Mouse (Mus musculus) lung, postnatal 0 days (tissue): ENCODE data around the gene Ube3b. TPM values are rescaled to one million over a fixed set of nuclear protein-coding genes. Genes with fewer than 3 reads are reported as not detected.

Experiments
- ATAC-seq: fragments of 200-750 bp; cut with Nextera tagmentation; 2 replicates; pipeline ENCODE4 v1.8.0; 2017; ENCODE audit warnings: moderate library complexity
- DNase-seq: peaks from one replicate; pipeline ENCODE4 v3.0.0-alpha.2; 2016; ENCODE audit warnings: low spot score
- H3K27ac ChIP-seq: fragments of 300-500 bp; sonication (generic); 2 replicates; pipeline ENCODE4 v1.5.1; 2014; ENCODE audit warnings: antibody characterized with exemption, mild to moderate bottlenecking, low read length, mixed read lengths
- H3K27me3 ChIP-seq: fragments of 300-500 bp; sonication (generic); replicated peaks from 2 replicates; pipeline ENCODE4 v1.6.1; 2014; ENCODE audit warnings: low read length, mixed read lengths; ENCODE audit not compliant: insufficient read depth
- H3K36me3 ChIP-seq: fragments of 300-500 bp; sonication (generic); 2 replicates; pipeline ENCODE4 v1.6.1; 2014; ENCODE audit warnings: low read length, mixed read lengths; ENCODE audit not compliant: insufficient read depth
- H3K4me1 ChIP-seq: fragments of 300-500 bp; sonication (generic); 2 replicates; pipeline ENCODE4 v1.6.1; 2014; ENCODE audit warnings: antibody characterized with exemption, low read depth, low read length, mixed read lengths; ENCODE audit not compliant: insufficient read depth
- H3K4me2 ChIP-seq: fragments of 300-500 bp; sonication (generic); replicated peaks from 2 replicates; pipeline ENCODE4 v1.6.1; 2014; ENCODE audit warnings: low read depth, mild to moderate bottlenecking, low read length, moderate library complexity, mixed read lengths
- H3K4me3 ChIP-seq: fragments of 300-500 bp; sonication (generic); 2 replicates; pipeline ENCODE4 v1.5.1; 2014; ENCODE audit warnings: low read depth, low read length
- H3K9ac ChIP-seq: fragments of 300-500 bp; sonication (generic); replicated peaks from 2 replicates; pipeline ENCODE4 v1.6.1; 2014; ENCODE audit warnings: low read depth, mild to moderate bottlenecking
- H3K9me3 ChIP-seq: fragments of 300-500 bp; sonication (generic); 2 replicates; pipeline ENCODE4 v1.6.1; 2016; ENCODE audit warnings: low read length, mixed read lengths
- CTCF ChIP-seq: IDR thresholded peaks from 2 replicates; pipeline ENCODE4 v1.5.1; 2016; ENCODE audit warnings: antibody characterized with exemption, mild to moderate bottlenecking
- EP300 ChIP-seq: IDR thresholded peaks from 2 replicates; pipeline ENCODE4 v1.6.1; 2016; ENCODE audit warnings: antibody characterized with exemption, mild to moderate bottlenecking, control low read depth
- WGBS: fragments of 180-500 bp; shearing (Covaris S2); extraction: QIAGEN DNeasy Blood & Tissue Kit; methylation state at CpG from one replicate; pipeline ENCODE4 v1.1.7; 2014; 5-methylcytosine and 5-hydroxymethylcytosine counted together
- polyA plus RNA-seq: library from polyadenylated mRNA; unstranded; fragments of >200 nt; fragmentation: Nextera tagmentation; extraction: Ambion mirVana; gene quantifications from 2 replicates; pipeline ENCODE4 v1.2.1, GENCODE M21; 2015

Ube3b gene
- polyA plus RNA-seq, 1 experiment from 2014 or later: 28.9 TPM

DNA sequence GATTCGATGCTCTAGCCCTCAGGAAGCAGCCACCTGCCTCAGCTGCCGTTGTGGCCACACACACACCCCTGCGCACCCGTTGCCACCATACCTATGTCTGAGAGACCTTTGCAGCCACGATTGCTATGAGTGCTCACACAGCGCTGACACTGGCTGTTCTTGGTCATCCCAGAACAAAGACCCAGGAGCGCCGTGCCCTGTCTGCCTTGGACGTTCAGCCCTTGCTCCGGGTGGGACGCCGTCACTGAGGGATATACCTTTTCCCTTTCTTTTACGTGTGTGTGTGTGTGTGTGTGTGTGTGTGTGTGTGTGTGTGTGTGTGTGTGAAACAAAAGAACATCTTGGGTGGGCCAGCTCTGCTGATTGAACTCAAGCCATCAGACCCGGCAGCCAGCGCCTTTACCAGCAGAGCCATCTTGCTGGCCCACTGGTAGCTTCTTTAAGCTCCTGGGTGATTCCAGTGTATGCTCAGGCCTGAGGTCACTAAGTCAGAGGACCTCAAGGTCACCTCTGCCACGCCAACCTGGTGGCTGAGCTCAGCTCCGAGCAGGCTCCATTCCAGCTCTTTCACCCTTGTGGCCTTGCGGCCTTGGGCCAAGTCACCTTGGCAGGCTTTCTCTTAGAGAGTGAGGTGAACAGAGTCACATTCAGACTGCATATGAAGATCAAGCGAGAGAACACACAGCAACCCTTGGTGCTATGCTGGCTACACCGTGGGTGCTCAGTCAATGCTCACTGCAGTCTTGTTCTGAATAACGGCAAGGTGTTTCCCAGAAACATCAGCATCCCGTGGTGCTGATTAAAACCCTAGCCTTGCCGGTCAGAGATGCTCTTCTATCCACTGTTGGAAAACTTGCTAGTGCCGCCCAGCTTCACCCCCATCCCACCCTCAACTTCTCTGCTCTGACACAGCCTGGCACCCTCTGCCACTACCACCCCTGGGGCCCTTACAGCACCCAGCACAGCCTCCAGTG lies 81.9 kb downstream of the Ube3b start:
- H3K9ac ChIP-seq: no peak overlapping the region
- no peak for TF ChIP-seq EP300
- no peak for TF ChIP-seq CTCF
- 0 out of 2 replicates have a peak, but pooled peaks cover under 1% of the 10 kb centered on the region for H3K4me1 ChIP-seq
- no peaks in the 10 kb centered on the region for H3K9me3 ChIP-seq
- ATAC-seq (no peak), DNase-seq (no peak)
- H3K4me3 ChIP-seq: no peak overlapping the region
- no peaks in the 10 kb centered on the region for H3K27me3 ChIP-seq
- H3K4me2 ChIP-seq: no peak overlapping the region
- 75% methylated on average over 24 of the region's 24 CpGs for WGBS
- H3K27ac ChIP-seq: no peak overlapping the region
- no peaks in the 10 kb centered on the region for H3K36me3 ChIP-seq

DNA sequence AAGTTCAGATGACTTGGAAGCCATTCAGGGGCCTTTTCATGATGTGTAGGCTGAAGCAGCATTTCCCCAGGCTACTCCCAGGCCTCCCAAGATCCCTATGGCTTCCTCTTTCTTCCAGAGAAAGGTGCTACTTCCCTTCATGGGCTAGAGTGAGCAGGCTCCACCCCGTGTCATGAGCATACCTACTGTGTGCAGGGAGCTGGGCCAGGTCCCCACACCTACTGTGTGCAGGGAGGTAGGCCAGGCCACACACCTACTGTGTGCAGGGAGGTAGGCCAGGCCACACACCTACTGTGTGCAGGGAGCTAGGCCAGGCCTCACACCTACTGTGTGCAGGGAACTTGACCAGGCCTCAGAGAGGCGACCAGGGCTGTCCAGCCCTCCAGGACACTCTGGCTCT lies 84.2 kb downstream of the Ube3b start:
- Histone ChIP-seq H3K9me3 (no peaks in the 10 kb centered on the region), H3K9ac (no peak overlapping the region), H3K4me1 (0 out of 2 replicates have a peak, but pooled peaks cover 5% of the 10 kb centered on the region), H3K27me3 (no peaks in the 10 kb centered on the region), H3K4me2 (no peak overlapping the region), H3K27ac (no peak overlapping the region), H3K36me3 (no peaks in the 10 kb centered on the region), H3K4me3 (no peak overlapping the region)
- TF ChIP-seq CTCF (no peak), EP300 (no peak)
- DNase-seq (no peak), ATAC-seq (no peak)
- WGBS: 68% methylated on average over 2 of the region's 2 CpGs

DNA sequence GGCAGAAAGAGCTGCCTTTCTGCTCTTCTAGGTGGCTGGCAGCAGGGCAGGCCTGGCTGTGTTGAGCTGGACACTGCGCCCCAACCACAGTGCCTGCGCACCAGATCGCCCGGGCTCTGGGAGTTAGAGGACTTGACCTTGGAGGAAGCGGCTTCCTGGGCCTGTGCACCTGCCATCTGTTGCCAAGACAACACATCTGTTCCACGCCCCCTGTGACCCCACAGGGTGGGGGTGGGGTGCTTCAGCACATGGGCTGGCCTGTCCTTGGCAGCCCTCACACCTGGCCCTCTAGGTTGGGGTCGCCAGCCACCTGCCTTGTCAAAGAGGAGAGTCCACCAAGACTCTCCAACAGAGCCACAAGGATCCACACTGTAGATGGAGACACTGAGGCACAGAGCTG lies 85.2 kb downstream of the Ube3b start:
- Histone ChIP-seq H3K9me3 (no peaks in the 10 kb centered on the region), H3K4me1 (0 out of 2 replicates have a peak, but pooled peaks cover 5% of the 10 kb centered on the region), H3K4me2 (no peak overlapping the region), H3K27me3 (no peaks in the 10 kb centered on the region), H3K4me3 (no peak overlapping the region), H3K36me3 (no peaks in the 10 kb centered on the region), H3K9ac (no peak overlapping the region), H3K27ac (no peak overlapping the region)
- 72% methylated on average over 7 of the region's 7 CpGs for WGBS
- DNase-seq: no peak
- ATAC-seq: no peak
- no peak for TF ChIP-seq EP300
- no peak for TF ChIP-seq CTCF

DNA sequence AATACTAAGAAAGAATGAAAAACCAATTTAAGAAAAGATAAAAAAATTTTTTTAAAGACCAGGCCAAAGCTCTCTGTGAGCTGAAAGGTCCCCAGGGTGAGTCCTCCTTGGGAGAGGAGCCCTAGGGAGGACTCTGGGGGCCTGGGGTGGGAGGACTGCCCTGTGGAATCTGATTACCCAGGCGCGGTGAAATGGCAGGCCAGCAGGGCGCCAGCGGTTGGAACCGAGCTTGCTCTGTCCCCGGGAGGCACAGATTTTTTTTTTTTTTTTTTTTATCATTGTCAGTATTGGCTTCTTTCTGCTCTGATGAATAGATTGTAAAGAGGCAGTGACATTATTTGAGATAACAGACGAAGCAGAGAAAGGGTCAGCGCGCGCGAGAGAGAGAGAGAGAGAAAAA lies 86.6 kb downstream of the Ube3b start:
- no peak overlapping the region for H3K27ac ChIP-seq
- WGBS: 13% methylated on average over 11 of the region's 11 CpGs
- no peaks in the 10 kb centered on the region for H3K27me3 ChIP-seq
- ATAC-seq: 0 out of 2 replicates have a peak, but pooled peaks have one; percentile 36
- H3K4me3 ChIP-seq: no peak overlapping the region
- H3K4me2 ChIP-seq: peak overlapping the region; percentile 39
- H3K36me3 ChIP-seq: no peaks in the 10 kb centered on the region
- TF ChIP-seq CTCF (no peak), EP300 (no peak)
- DNase-seq: no peak
- H3K4me1 ChIP-seq: 0 out of 2 replicates have a peak, but pooled peaks cover 5% of the 10 kb centered on the region
- no peak overlapping the region for H3K9ac ChIP-seq
- H3K9me3 ChIP-seq: no peaks in the 10 kb centered on the region

DNA sequence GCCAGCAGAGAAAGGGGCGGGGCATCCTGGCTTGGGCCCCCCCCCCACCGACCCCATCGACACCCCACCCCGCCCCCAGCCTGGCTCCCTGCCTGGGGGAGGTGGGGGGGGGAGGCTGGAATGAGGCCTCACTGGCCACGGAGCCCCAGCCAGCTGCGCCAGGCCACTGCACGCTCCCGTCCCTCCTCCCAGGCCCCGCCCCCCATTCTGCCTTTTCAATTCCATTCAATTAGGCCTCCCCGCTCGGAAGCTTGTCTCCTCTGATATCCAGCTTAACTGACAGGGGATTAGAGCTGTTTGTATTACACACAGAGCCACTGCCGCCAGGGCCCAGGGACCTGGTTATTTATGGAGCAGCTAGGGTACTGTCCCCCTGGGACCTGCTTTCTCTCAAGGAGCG lies 87.0 kb downstream of the Ube3b start:
- no peaks in the 10 kb centered on the region for H3K36me3 ChIP-seq
- no peaks in the 10 kb centered on the region for H3K9me3 ChIP-seq
- no peak overlapping the region for H3K4me3 ChIP-seq
- TF ChIP-seq EP300 (no peak), CTCF (no peak)
- 6% methylated on average over 12 of the region's 13 CpGs for WGBS
- peak; percentile 75 for ATAC-seq
- H3K4me2 ChIP-seq: peak overlapping the region; percentile 39
- no peak overlapping the region for H3K9ac ChIP-seq
- DNase-seq: peak; percentile 63
- no peaks in the 10 kb centered on the region for H3K27me3 ChIP-seq
- no peak overlapping the region for H3K27ac ChIP-seq
- 0 out of 2 replicates have a peak, but pooled peaks cover 5% of the 10 kb centered on the region for H3K4me1 ChIP-seq

DNA sequence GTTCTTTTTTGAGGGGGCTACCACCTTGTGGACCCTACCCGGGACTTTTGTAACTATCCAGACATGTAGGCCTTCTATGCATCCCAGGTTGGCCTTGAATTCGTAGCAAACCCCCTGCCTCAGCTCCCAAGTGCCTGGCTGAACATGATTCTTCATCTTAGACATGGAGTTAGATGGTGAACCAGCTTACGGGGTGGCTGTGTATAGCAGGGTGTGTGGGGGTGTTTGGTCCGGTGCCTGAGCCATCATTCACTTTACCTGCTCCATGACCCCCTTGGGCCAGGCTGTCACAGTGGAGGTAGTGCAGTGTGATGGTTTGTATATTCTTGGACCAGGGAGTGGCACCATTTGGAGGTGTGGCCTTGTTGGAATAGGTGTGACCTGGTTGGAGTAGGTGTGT lies 87.6 kb downstream of the Ube3b start:
- Histone ChIP-seq H3K4me3 (no peak overlapping the region), H3K9ac (no peak overlapping the region), H3K36me3 (no peaks in the 10 kb centered on the region), H3K9me3 (no peaks in the 10 kb centered on the region), H3K27me3 (no peaks in the 10 kb centered on the region), H3K4me2 (no peak overlapping the region), H3K27ac (no peak overlapping the region), H3K4me1 (0 out of 2 replicates have a peak, but pooled peaks cover 5% of the 10 kb centered on the region)
- TF ChIP-seq CTCF (no peak), EP300 (no peak)
- ATAC-seq (no peak), DNase-seq (no peak)
- WGBS: 67% methylated on average over 4 of the region's 4 CpGs
